Mouse (Mus musculus) liver, embryonic 18 days (tissue): ENCODE results near the gene Camta1. TPM values are rescaled to one million over a fixed set of nuclear protein-coding genes. Genes with fewer than 3 reads are reported as not detected.

ENCODE experiments used
- polyA plus RNA-seq: library from polyadenylated mRNA; depleted of rRNA; stranded (reverse); fragments of >200 nt; gene quantifications from 2 replicates; pipeline ENCODE4 v1.2.3, GENCODE M21; 2012; rRNA removed

The Camta1 gene
- 6.8 and 10.7 TPM in 2 replicates for polyA plus RNA-seq

DNA sequence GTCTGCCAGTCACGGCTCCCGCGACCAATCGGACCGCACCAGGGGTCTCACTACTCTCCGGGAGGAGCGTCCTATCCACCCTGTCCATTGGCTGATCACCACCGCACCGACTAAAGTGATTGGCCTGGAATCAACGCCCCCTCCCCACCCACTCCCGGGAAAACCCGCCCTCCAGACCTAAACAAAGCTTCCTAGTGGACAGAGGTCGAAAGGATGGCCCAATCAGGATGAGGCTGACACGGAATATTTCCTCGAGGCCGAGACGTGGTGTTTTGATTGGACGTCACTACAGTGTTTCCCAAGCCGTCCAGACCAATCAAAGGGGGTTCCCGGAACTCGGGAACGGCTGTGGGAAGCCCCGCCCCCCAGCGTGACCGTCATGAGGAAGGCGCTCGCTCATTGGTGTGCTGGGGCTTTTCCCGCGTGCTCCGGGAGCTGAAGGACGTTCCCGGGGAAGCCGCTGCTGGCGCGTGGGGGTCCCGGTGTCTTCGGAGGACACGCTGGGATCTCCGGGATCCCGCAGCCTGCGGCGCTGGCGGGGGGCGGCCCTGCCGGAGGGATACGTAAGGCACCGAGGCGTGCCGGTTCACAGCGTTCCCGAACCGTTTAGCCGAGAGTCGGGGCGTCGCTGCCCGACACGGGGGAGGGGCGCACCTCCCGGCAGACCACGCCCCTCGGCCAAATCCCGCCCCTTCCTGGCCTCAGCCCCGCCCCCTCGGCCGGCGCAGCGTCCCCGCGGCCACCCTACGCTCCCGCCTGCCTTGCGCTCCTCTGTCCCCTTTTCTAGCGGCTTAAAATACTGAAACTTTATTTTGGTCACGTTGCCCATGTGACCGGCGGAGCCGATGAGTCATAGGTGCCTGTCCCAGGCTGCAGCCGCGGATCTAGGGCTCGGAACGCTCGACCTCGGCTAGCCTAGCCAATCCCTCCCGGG, at the start of gene Camta1:
Gene Camta1 (minus strand): TSS at position 71 of the 934 bp plus-strand sequence.

DNA sequence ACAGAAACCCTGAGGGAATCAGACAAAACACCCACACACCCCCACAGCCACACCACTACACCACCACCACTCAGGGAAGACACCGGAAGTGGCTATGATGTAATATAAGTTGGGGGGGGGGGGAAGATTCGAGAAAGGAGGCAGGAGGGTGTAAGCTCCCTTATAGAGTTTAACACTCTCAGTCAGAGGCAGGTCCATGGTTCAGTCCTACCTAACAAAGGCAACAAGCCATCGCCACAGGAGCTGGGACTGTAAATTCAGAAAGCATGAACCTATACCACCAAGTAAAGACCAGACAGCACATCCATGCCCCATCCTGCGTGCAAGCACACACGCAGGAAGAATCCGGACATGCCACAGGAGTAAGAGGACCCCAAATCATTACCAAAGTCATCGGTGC, 772.4 kb downstream of the Camta1 start, which contains the start of gene Gm13090:
Gene Gm13090 (plus strand): TSS at position 301 of the 400 bp plus-strand sequence.

DNA sequence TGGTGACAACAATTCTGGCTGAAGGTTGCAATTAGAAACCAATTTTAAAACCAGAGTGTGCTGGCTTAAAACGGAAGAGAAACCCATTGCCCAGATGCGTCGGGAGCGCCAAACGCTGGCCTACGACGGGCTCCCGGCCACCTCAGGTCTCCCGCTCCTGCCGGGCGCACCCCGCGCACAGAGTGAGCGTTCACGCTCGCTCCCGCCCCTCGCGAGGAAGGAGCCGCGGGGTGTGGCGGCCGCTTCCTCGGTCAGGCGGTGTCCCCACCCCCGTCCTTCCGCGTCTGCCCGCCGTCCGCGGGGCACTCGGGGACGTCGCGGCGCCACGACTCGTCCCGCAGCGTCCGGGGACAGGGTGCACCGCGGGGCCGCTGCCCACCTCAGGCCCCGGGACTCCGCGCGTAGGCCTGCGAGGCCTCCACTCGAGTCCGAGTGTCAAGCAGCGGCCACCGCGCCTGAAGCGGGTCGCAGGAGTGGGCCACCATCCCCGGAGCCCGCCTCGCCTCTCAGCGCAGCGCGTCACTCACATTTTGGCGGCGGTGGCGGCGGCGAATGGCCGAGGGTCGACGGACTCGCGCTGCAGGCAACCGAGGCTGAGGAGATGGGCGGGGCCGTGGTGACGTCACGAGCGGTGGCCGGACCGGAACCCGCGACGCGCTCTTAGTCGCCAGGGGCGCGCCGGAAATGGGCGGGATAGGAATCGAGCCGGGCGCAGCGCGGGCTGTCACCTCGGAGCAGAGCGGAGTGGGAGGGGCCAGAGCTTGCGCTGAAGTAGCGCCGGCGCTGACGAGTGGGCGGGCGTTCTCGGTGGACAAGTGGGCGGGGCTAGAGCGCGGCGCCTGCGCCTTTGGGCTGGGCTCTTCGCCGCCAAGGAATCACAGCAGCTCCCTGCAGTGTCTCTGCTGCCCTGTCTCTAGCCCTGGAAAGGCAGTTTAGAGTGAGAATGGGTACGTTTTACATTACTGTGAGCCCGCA, 804.0 kb downstream of the Camta1 start, which contains the start of gene Vamp3:
Gene Vamp3 (minus strand): TSS at position 617 of the 975 bp plus-strand sequence.

DNA sequence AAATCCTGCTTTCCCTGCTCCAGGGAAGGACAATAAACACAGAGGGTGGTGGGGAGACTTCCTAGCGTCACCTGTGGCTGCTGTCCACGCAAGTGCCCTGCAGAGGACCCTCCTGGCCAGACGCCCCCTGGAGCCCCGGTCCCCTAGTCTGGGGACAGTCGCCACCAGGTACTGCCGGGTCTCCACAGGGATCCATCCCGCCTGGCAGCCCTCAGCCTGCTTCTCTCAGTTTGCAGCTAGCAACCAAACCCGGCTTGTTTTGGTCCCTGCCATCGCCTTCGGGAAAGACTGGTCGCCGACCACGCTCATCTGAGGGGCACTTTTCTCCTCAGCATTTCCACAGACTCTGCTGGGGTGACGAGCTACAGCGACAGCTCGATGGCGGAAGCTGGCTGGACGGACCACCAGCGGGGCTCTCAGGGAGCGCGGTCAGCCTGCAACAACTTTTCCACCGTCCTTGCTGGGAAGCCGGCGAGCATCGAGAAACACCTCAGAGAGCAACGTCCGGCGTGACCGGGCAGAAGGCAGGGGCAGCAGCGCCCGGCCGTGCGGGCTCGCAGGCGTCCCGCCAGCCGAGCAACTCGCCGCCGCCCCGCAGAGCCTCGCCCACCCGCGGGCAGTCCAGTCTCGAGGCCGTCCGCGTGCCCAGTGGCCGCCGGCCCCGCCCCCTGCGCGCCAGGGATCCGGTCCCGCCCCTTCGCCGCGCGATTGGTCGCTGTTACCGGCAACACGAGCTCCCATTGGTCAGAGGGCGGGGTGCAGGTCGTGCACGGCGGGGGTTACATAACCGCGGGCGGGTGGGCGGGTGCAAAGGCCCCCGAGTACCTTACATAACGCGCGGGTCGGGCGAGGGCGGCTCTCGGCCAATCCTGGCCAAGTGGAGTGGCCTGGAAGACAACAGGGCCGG, 817.4 kb downstream of the Camta1 start, which contains the start of gene Per3:
Gene Per3 (minus strand): TSS at position 629 of the 907 bp plus-strand sequence.

DNA sequence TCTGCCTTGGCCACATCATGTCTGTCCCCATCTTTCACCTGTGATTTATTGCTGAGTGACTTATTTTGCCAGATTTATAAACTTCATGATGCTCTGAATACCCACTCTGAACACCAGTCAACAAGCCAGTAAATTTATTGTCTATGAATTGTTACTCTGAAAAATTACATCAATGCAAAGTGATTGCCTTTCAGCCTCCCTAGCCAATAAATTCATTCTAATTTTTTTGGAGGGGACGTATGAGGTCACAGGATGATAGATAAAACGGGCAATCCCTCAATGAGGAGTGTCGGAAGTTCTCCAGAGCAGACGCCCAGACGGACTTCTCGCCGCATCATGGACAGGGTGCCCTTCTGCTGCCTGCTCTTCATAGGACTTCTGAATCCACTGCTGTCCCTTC, 864.9 kb downstream of the Camta1 start, which contains the start of gene Uts2:
Gene Uts2 (plus strand): TSS at position 301 of the 400 bp plus-strand sequence.

DNA sequence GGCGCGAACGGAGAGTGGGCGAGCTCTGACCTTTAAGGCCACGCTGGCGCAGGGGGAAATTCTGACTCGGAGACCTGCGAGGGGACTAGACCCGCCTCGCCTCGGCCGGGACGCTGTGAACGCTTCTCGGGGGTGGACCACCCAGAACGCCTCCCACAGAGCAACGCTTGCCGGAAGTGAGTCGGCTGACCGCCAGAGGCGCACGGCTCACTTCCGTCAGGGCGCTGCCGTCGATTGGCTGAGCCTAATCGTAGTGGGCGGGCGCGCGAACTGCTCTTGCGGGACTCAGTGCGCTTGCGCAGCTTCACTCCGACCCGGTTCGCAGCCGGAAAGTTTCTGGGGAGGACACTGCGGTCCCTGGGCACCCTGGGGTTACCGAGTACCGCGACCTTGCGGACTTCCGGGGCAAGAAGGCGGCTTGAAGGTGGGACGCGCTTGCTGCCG, 947.4 kb downstream of the Camta1 start, which contains the start of the genes Park7 and Tnfrsf9:
Gene Park7 (minus strand): TSS at position 148 of the 444 bp plus-strand sequence.
Gene Tnfrsf9 (plus strand): TSS at position 273 of the 444 bp plus-strand sequence.

Other genes with a start within 250 kb of the Camta1 start
- gene Dnajc11, start 71.8 kb upstream of the Camta1 start, polyA plus RNA-seq: 26.8 and 27.1 TPM in 2 replicates
- gene Thap3, start 127.1 kb upstream of the Camta1 start, polyA plus RNA-seq: 7.2 and 7.9 TPM in 2 replicates
- gene Phf13, start 134.4 kb upstream of the Camta1 start, polyA plus RNA-seq: 1.9 and 2.0 TPM in 2 replicates
- 3.0 and 3.4 TPM in 2 replicates for gene Klhl21, start 146.9 kb upstream of the Camta1 start, polyA plus RNA-seq
- 9.7 and 11.2 TPM in 2 replicates for gene Zbtb48, start 165.8 kb upstream of the Camta1 start, polyA plus RNA-seq
- 0.04 and 0.08 TPM in 2 replicates for gene Tas1r1, start 176.7 kb upstream of the Camta1 start, polyA plus RNA-seq
- gene Nol9, start 177.4 kb upstream of the Camta1 start, polyA plus RNA-seq: 6.7 and 7.9 TPM in 2 replicates
- 2.6 TPM in 2 replicates for gene Plekhg5, start 210.6 kb upstream of the Camta1 start, polyA plus RNA-seq